Mouse (Mus musculus) inflammation-experienced regulatory T-cells, adult 16 weeks (primary cell): Measurements from ENCODE around the gene Rogdi. TPM values are rescaled to one million over a fixed set of nuclear protein-coding genes. Genes with fewer than 3 reads are reported as not detected.

Experiments
- polyA plus RNA-seq: library from polyadenylated mRNA; unstranded; fragments of 100-300 nt; shearing (Covaris generic); gene quantifications from one replicate; pipeline ENCODE4 v1.2.1, GENCODE M21; 2017

Gene Rogdi
- 24.5 TPM for polyA plus RNA-seq

DNA sequence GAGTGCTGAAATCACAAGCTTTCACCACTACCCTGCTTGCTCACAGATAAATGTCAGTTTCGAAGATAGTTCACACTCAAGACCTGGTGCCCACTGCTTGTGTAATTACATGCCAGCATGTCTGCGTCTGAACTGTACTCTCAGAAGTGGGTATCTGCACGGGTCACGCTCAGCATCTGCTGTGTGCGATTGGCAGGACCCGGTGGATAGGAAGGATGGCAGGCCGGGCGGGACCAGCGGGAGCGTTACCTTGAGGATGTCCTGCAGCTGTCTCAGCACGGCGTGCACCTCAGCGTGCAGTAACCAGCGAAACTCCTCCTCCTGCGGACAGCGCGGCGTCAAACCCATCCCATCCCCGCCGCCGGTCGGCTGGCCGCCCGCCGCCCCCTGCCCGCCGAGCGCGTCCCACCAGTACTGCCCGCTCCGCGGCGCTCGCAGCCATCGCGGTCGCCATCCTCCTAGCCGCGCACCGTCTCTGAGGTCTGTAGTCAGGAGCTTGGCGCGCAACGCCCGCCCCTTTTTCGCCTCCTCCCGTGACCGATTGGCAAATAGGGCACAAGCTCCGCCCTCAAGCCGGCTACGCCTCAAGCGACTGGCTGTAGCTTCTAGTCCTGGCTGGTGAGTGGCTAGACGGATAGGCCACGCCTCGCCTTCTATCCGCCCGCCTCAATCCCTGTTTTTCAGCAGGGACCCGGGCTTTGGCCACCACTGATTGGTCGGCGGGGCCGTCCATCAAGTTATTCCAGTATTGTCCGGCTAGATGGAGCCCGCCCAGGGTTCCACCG is at the start of gene Rogdi:
Gene Rogdi, minus strand, starts transcription at position 500 of the 785 bp plus-strand sequence.

DNA sequence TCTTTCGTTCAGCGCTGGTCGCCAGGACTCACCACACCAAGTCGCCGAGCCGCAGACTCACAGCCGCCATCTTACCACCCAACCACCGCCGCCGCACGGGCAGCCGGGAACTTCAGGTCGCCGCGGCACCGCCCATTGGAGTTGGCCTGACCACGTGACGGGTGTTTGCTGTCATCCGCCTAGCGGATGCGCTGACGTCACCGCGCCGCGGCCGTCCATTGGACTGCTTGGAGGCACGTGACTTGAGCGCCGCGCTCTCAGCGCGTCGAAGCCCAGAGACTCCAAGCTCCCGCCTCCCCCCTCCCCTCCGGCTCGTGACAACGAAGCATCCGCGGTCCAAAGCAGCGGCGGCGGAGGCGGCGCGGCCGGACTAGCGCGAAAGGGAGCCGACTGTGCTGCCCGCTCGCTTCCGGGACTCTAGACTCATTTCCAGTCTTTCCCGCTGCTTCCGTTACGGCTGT is 36.5 kb upstream of the Rogdi start, which contains the start of the genes Glyr1 and Ubn1:
Gene Glyr1, minus strand, starts transcription at position 90 of the 461 bp plus-strand sequence.
Gene Ubn1, plus strand, starts transcription at position 284 of the 461 bp plus-strand sequence.

DNA sequence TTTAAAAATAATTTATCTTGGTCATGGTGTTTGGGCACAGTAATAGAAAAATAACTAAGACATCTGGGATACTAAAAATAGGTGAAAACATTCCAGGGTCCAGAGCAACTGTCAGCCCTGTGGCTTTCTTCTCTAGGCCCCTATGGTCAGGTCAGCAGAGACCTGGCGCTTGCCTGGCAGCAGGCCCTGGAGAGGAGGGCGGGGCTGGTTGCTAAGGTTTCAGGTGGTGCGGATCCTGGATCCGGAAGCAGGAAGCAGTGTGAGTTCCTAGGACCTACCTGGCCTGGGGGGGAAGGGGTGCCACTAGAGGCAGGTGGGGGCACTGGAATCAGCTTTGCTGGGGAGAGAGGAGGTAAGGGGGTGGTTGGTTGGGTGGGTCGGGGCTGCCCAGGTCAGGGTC is 6.3 kb downstream of the Rogdi start, which contains the start of gene Smim22:
Gene Smim22, plus strand, starts transcription at position 222 of the 400 bp plus-strand sequence.

DNA sequence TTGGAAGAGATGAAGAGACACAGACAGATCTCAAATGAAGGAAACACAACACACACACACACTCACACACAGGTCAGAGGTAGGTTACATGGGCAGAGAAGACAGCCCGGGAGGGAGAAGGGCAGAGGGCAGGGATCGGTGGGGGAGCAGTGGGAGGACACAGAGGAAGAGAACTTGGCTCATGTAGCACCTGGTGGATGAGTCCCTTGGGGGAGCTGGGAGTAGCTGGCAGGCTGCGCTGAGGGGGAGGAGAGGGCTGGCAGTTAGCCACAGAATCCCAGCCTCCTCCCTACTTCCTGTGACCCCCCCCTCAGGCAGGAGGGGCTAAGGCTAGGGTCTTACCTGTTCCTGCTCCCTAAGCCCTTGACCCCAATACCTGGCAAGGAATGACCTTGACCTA is 15.8 kb downstream of the Rogdi start, which contains the start of gene Sept12:
Gene Sept12, minus strand, starts transcription at position 300 of the 400 bp plus-strand sequence.

DNA sequence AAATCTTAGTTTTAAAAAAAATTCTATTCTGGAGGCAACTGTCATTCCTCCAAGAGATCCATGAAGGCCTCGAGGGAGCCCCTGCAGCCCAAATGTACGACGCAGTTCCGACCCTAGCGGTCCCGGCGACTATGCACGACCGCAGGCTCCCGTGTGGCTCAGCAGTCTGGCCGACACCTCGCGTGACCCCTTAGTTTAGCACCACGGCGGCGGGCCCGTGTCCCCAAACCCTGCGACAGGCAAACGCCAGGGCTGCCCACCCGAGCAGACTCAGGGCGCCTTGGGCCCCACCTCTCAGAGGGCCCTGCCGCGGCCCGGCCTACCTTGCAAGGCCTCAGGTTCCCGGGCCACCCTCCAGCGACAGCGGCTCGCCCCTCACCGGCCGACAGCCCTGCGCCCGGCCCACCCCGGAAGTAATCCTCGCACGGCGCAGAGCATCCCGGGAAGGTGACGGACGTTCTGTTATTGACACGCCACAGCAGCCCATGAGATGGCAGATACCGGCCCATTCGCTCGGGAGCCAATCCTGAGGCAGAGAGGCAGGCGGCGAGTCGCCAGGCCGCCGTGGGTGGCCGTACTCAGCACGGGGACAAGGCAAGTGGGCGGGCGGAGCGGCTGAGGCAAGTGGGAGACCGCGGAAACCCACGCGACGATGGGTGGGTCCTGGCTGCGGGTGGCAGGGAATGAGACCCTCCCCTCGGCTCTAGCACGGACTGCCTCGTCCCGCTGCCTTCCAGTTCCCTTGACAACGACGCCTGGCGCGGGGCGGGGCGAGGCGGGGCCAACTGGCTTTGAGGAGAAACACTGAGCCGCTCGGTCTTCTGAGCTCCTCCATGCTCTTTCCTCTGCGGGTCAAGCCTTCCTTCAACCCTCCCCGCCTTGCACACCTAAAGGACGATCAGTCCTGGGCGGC is 49.3 kb downstream of the Rogdi start, which contains the start of gene Anks3:
Gene Anks3, minus strand, starts transcription at position 409 of the 913 bp plus-strand sequence.

Other genes starting within 250 kb of the Rogdi start
- gene Cdip1, start 223.3 kb downstream of the Rogdi start, polyA plus RNA-seq = 45.5 TPM
- 0.35 TPM for gene 4930562C15Rik, start 178.1 kb downstream of the Rogdi start, polyA plus RNA-seq
- gene Ubald1, start 133.2 kb downstream of the Rogdi start, polyA plus RNA-seq = 53.9 TPM
- 80.7 TPM for gene Mgrn1, start 127.3 kb downstream of the Rogdi start, polyA plus RNA-seq
- gene Nudt16l1, start 74.8 kb downstream of the Rogdi start, polyA plus RNA-seq = 163 TPM
- 96.9 TPM for gene Anks3, start 49.3 kb downstream of the Rogdi start, polyA plus RNA-seq
- not detected for gene Sept12, start 15.7 kb downstream of the Rogdi start, polyA plus RNA-seq
- not detected for gene Smim22, start 6.3 kb downstream of the Rogdi start, polyA plus RNA-seq
- gene Glyr1, start 36.3 kb upstream of the Rogdi start, polyA plus RNA-seq = 188 TPM
- 16.7 TPM for gene Ubn1, start 36.5 kb upstream of the Rogdi start, polyA plus RNA-seq
- gene Ppl, start 118.9 kb upstream of the Rogdi start, polyA plus RNA-seq = not detected
- not detected for gene Sec14l5, start 133.6 kb upstream of the Rogdi start, polyA plus RNA-seq
- gene Nagpa, start 190.5 kb upstream of the Rogdi start, polyA plus RNA-seq = 18.8 TPM
- gene AU021092, start 208.7 kb upstream of the Rogdi start, polyA plus RNA-seq = not detected
- 45.3 TPM for gene Alg1, start 220.1 kb upstream of the Rogdi start, polyA plus RNA-seq
- gene Eef2kmt, start 242.4 kb upstream of the Rogdi start, polyA plus RNA-seq = 51.8 TPM